Mouse (Mus musculus) heart, embryonic 12.5 days (tissue): Measurements from ENCODE around the gene Tbc1d30. TPM values are rescaled to one million over a fixed set of nuclear protein-coding genes. Genes with fewer than 3 reads are reported as not detected.

Experiments
- ATAC-seq: fragments of 200-750 bp; cut with Nextera tagmentation; 2 replicates; pipeline ENCODE4 v1.8.0; 2017; ENCODE audit warnings: moderate TSS enrichment, moderate library complexity; ENCODE audit not compliant: insufficient number of reproducible peaks, low FRiP score
- H3K27ac ChIP-seq: fragments of 300-500 bp; sonication (generic); 2 replicates; pipeline ENCODE4 v1.5.1; 2016; ENCODE audit warnings: mild to moderate bottlenecking, moderate library complexity; ENCODE audit not compliant: poor library complexity, severe bottlenecking
- H3K27me3 ChIP-seq: fragments of 300-500 bp; sonication (generic); replicated peaks from 2 replicates; pipeline ENCODE4 v1.6.1; 2016; ENCODE audit warnings: mild to moderate bottlenecking, moderate library complexity
- H3K36me3 ChIP-seq: fragments of 300-500 bp; sonication (generic); 2 replicates; pipeline ENCODE4 v1.6.1; 2016; ENCODE audit warnings: mild to moderate bottlenecking, moderate library complexity
- H3K4me1 ChIP-seq: fragments of 300-500 bp; sonication (generic); replicated peaks from 2 replicates; pipeline ENCODE4 v1.6.1; 2016; ENCODE audit warnings: mild to moderate bottlenecking
- H3K4me2 ChIP-seq: fragments of 300-500 bp; sonication (generic); 2 replicates; pipeline ENCODE4 v1.6.1; 2016; ENCODE audit warnings: mild to moderate bottlenecking, moderate library complexity
- H3K4me3 ChIP-seq: fragments of 300-500 bp; sonication (generic); 2 replicates; pipeline ENCODE4 v1.5.1; 2016; ENCODE audit warnings: mild to moderate bottlenecking
- H3K9ac ChIP-seq: fragments of 300-500 bp; sonication (generic); 2 replicates; pipeline ENCODE4 v1.6.1; 2016; ENCODE audit warnings: mild to moderate bottlenecking, moderate library complexity
- H3K9me3 ChIP-seq: fragments of 300-500 bp; sonication (generic); replicated peaks from 2 replicates; pipeline ENCODE4 v1.6.1; 2016; ENCODE audit warnings: mild to moderate bottlenecking, moderate library complexity
- WGBS: fragments of 180-500 bp; shearing (Covaris S2); methylation state at CpG from one replicate; pipeline ENCODE4 v1.1.7; 2016; 5-methylcytosine and 5-hydroxymethylcytosine counted together
- polyA plus RNA-seq: library from polyadenylated mRNA; unstranded; fragments of >200 nt; fragmentation: Nextera tagmentation; extraction: Ambion mirVana; gene quantifications from 2 replicates; pipeline ENCODE4 v1.2.1, GENCODE M21; 2016

Gene Tbc1d30
- polyA plus RNA-seq, 1 experiment from 2014 or later = 1.3 TPM

DNA sequence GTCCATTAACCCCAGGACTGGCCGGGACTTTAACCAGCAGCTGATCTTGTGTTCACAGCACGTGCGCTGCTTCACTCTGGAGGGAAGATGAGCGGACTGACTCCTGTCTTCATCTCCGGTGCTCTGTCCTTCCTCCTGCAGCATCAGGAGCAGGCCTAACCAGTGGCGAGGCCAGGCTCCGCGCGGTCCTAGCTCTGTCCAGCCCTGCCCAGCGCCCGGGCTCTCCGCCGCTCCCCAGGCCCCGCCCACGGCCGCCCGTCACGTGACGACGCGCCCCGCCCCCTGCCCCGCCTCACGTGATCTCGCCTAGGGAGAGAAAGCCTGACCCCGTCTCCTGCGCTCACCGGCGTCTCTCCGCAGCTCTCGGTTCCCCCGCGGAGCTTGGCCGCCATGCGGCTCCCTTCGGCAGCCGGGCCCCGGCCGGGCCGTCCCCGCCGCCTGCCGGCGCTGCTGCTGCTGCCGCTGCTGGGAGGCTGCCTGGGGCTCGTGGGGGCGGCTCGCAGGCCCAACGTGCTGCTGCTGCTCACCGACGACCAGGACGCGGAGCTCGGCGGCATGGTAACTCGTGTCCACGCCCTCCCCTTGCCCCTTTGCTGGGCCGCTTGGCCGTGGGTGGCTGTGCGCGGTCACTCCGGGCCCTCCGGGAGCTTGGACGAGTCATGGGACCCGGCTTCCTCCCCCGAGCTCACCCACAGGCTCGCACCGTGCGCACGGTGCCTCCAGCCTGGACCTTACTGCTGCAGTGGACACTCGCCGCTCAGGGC, 13.9 kb upstream of the Tbc1d30 start, which contains the start of gene Gns:
Gene Gns, plus strand, starts transcription at position 290 of the 764 bp plus-strand sequence.
- Histone ChIP-seq H3K9ac (peak within 1 kb of the TSS; percentile 84), H3K4me3 (peak within 1 kb of the TSS; percentile 82), H3K4me1 (peaks cover 19% of the 10 kb centered on the region), H3K9me3 (no peaks in the 10 kb centered on the region), H3K4me2 (peak within 1 kb of the TSS; percentile 94), H3K27me3 (no peaks in the 10 kb centered on the region), H3K36me3 (peaks cover 8% of the 10 kb centered on the region), H3K27ac (peak within 1 kb of the TSS; percentile 60)
- peak; percentile 96 for ATAC-seq
- under 1% methylated on average over 65 of the region's 72 CpGs for WGBS

DNA sequence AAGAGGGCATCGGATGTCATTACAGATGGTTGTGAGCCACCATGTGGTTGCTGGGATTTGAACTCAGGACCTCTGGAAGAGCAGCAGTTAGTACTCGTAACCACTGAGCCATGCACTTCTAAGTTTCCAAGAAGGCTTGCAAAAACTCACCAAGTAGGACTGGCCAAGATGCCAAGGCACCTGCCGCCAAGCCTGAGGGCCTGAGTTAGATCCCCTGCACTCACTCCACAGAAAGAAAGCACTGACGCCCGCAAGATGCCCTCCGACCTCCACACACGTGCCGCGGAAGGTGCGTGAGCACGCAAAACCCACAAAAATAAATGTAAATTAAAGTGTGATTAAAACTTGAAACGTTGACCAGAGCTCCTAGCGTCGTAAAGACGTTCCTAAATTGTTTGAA, 13.2 kb upstream of the Tbc1d30 start:
- peak overlapping the region; percentile 82 for H3K4me3 ChIP-seq
- no peaks in the 10 kb centered on the region for H3K27me3 ChIP-seq
- H3K4me2 ChIP-seq = peak overlapping the region; percentile 94
- H3K27ac ChIP-seq = no peak overlapping the region
- no peaks in the 10 kb centered on the region for H3K9me3 ChIP-seq
- 28% methylated on average over 15 of the region's 15 CpGs for WGBS
- peak overlapping the region; percentile 84; the same call in 1 of the 2 replicates for H3K9ac ChIP-seq
- peaks cover 3% of the 10 kb centered on the region; the same call in 1 of the 2 replicates for H3K36me3 ChIP-seq
- peaks cover 19% of the 10 kb centered on the region for H3K4me1 ChIP-seq
- no peak for ATAC-seq

DNA sequence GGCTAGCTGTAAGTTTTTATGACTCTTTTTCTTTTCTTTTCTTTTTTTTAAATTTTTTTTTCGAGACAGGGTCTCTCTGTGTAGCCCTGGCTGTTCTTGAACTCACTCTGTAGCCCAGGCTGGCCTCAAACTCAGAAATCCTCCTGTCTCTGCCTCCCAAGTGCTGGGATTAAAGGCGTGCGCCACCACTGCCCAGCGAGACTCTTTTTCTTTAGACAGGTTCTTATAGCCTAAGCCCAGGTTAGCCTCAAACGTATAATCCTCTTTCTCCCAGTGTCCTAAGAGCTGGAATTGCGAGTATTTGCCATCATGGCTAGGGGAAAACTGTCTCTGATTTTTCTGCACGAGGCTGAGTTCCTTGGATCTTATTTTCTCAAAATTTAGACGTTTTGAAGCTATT, 12.1 kb upstream of the Tbc1d30 start:
- H3K27ac ChIP-seq = no peak overlapping the region
- H3K4me1 ChIP-seq = peaks cover 19% of the 10 kb centered on the region
- ATAC-seq = no peak
- 78% methylated on average over 8 of the region's 8 CpGs for WGBS
- no peak overlapping the region for H3K9ac ChIP-seq
- H3K27me3 ChIP-seq = no peaks in the 10 kb centered on the region
- no peak overlapping the region for H3K4me3 ChIP-seq
- H3K4me2 ChIP-seq = no peak overlapping the region
- no peaks in the 10 kb centered on the region for H3K9me3 ChIP-seq
- peaks cover 3% of the 10 kb centered on the region; the same call in 1 of the 2 replicates for H3K36me3 ChIP-seq

DNA sequence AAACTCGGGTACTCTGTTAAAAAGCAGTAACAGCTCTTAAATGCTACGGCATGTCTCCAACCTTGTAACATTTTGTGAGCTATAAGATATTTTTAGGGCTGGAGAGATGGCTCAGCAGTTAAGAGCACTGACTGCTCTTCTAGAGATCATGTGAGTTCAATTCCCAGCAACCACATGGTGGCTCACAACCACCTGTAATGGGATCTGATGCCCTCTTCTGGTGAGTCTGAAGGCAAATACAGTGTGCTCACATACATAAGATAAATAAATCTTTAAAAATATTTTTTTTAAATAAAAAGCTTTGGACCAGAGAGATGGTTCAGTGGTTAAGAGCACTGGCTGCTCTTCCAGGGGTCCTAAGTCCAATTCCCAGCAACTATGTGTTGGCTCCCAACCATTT, 9.3 kb upstream of the Tbc1d30 start:
- Histone ChIP-seq H3K9me3 (no peaks in the 10 kb centered on the region), H3K4me3 (no peak overlapping the region), H3K4me2 (no peak overlapping the region), H3K27me3 (no peaks in the 10 kb centered on the region), H3K36me3 (no peaks in the 10 kb centered on the region), H3K4me1 (peaks cover 5% of the 10 kb centered on the region), H3K9ac (no peak overlapping the region), H3K27ac (no peak overlapping the region)
- 78% methylated on average over 2 of the region's 2 CpGs for WGBS
- no peak for ATAC-seq

DNA sequence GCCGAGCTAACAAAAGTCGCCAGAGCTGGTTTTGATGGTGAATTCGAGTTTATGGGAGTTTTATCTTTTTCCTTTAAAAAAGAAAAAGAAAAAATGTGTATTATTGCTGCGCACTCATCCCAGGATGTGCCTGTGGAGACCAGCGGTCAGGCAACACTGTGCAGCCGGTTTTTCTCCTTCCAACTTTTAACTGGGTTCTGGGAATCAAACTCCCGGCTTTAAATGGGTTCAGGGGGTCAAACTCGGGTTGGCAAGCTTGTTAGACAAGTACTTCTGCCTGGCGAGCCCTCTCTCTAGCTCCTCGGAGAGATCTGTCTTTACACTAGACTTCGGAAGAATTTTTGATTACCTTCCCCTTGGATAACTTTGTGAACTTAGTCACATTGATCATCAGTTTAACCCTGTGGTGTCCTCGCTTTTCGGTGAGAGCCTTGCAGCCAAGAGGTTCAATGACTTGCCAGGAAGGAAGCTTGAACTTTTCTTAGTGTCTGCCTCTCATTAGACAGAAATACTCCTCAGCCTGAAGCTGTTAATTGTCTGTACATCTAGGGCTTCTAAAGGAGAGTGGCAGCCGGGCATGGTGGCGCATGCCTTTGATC, 713 bp upstream of the Tbc1d30 start:
- H3K27me3 ChIP-seq = peaks cover 10% of the 10 kb centered on the region; the same call in 1 of the 2 replicates
- H3K9me3 ChIP-seq = peaks cover 4% of the 10 kb centered on the region; the same call in 1 of the 2 replicates
- H3K36me3 ChIP-seq = no peaks in the 10 kb centered on the region
- peaks cover 18% of the 10 kb centered on the region for H3K4me1 ChIP-seq
- no peak overlapping the region for H3K27ac ChIP-seq
- peak overlapping the region; percentile 99 for H3K4me2 ChIP-seq
- peak overlapping the region; percentile 14; the same call in 1 of the 2 replicates for H3K9ac ChIP-seq
- ATAC-seq = no peak
- H3K4me3 ChIP-seq = peak overlapping the region; percentile 63
- 36% methylated on average over 15 of the region's 15 CpGs for WGBS

DNA sequence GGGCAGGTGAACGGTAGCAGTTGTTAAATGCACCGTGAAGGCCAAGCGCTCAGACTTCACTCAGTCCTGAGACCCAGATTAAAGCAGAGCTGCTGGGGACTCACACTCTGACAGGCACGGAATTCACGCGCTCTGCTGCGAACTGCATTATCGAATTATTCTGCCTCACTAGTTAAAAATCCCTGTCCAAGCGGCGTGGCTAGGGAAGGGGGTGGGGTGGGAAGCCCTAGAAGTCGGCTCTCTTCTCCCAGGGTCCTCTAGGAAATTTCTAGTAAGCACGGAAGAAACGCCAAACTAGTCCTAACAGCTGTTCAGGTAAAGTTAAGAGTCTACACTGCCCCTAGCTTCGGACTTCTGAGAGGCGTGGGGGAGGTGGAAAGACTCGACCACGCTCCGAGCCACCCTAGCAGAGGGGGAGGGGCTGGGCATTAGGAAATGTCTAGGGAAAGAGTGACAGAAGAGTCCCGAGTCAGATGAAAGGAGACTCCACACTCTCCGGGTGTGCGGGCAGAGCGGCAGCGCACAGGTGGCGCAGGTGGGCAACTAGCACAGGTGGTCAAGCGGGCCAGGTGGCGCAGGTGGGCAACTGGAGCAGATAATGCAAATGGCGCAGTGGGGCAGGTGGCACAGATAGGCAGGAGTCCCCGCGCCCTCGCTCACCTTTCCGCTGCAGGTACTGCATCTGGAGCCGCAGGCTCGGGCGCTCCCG, 567 bp downstream of the Tbc1d30 start:
- H3K9me3 ChIP-seq = peaks cover 4% of the 10 kb centered on the region; the same call in 1 of the 2 replicates
- peaks cover 18% of the 10 kb centered on the region for H3K4me1 ChIP-seq
- peak overlapping the region; percentile 54 for H3K9ac ChIP-seq
- ATAC-seq = peak; percentile 53; the same call in 1 of the 2 replicates
- H3K27me3 ChIP-seq = peaks cover 10% of the 10 kb centered on the region; the same call in 1 of the 2 replicates
- H3K4me3 ChIP-seq = peak overlapping the region; percentile 63
- WGBS = 1% methylated on average over 35 of the region's 35 CpGs
- H3K36me3 ChIP-seq = no peaks in the 10 kb centered on the region
- H3K4me2 ChIP-seq = peak overlapping the region; percentile 99
- no peak overlapping the region for H3K27ac ChIP-seq

DNA sequence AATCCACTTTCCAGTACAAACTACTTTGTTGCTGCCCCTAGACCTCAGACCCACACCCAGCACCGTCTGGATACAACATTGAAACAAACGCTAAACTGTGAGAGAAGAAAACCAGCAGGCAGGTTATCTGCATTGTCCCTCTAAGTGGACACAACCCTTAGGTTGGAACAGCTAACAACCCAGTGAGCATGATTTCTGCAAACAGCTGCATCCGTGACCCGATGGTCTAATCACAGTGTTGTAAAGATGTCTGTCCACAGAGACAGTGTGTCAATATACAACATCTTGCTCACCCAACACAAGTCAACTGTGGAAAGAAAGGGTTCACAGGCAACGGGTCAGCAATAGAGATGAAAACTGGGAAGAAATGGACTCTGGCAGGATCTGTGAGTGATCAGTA, 1.8 kb downstream of the Tbc1d30 start:
- ATAC-seq = no peak
- Histone ChIP-seq H3K4me1 (peaks cover 18% of the 10 kb centered on the region), H3K36me3 (no peaks in the 10 kb centered on the region), H3K27me3 (peaks cover 10% of the 10 kb centered on the region; the same call in 1 of the 2 replicates), H3K4me3 (0 out of 2 replicates have a peak overlapping the region, but pooled peaks have one; percentile 9), H3K4me2 (peak overlapping the region; percentile 46), H3K27ac (peak overlapping the region; percentile 25), H3K9me3 (no peaks in the 10 kb centered on the region; the same call in 1 of the 2 replicates), H3K9ac (no peak overlapping the region)
- WGBS = 23% methylated on average over 5 of the region's 5 CpGs

DNA sequence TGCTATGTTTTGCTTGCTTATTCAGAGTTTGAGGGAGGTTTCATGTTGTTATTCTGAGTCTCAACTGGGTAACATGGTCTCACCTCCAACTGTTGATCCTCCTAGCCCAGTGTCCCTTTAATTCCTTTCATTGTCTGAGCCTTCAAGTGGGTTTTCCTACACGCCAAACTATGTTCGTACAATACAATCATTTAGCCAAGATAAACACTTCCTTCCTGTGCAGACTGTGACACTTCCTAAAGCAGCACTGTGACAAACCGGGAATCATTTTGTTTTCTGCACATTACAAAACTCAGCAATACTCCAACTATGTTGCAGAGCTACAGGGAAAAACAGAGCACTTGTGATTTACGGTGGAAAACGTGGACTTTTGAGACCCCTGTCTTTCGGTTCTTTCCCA, 7.2 kb downstream of the Tbc1d30 start:
- Histone ChIP-seq H3K27ac (no peak overlapping the region), H3K4me3 (no peak overlapping the region), H3K4me2 (0 out of 2 replicates have a peak overlapping the region, but pooled peaks have one; percentile 7), H3K9me3 (no peaks in the 10 kb centered on the region), H3K36me3 (no peaks in the 10 kb centered on the region), H3K27me3 (peaks cover 5% of the 10 kb centered on the region; the same call in 1 of the 2 replicates), H3K9ac (no peak overlapping the region), H3K4me1 (peaks cover 9% of the 10 kb centered on the region)
- 52% methylated on average over 6 of the region's 6 CpGs for WGBS
- no peak for ATAC-seq

DNA sequence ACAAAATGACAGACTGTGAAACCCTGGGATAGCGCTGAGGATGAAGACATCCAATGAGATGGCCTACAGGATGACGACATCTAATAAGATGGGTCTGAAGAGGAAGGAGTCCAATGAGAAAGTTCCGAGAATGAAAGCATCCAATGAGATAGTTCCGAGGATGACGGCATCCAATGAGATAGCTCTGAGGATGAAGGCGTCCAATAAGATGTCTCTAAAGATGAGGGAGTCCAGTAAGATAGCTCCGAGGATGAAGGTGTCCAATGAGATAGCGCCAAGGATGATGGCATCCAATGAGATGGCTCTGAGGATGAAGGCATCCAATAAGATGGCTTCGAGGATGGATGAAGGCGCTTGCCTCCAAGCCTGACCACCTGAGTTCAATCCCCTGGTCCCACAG, 8.8 kb downstream of the Tbc1d30 start:
- no peak for ATAC-seq
- 91% methylated on average over 10 of the region's 10 CpGs for WGBS
- Histone ChIP-seq H3K27ac (no peak overlapping the region), H3K9ac (no peak overlapping the region), H3K36me3 (no peaks in the 10 kb centered on the region), H3K4me1 (peaks cover 8% of the 10 kb centered on the region), H3K9me3 (no peaks in the 10 kb centered on the region), H3K27me3 (peaks cover 5% of the 10 kb centered on the region; the same call in 1 of the 2 replicates), H3K4me3 (no peak overlapping the region), H3K4me2 (no peak overlapping the region)

DNA sequence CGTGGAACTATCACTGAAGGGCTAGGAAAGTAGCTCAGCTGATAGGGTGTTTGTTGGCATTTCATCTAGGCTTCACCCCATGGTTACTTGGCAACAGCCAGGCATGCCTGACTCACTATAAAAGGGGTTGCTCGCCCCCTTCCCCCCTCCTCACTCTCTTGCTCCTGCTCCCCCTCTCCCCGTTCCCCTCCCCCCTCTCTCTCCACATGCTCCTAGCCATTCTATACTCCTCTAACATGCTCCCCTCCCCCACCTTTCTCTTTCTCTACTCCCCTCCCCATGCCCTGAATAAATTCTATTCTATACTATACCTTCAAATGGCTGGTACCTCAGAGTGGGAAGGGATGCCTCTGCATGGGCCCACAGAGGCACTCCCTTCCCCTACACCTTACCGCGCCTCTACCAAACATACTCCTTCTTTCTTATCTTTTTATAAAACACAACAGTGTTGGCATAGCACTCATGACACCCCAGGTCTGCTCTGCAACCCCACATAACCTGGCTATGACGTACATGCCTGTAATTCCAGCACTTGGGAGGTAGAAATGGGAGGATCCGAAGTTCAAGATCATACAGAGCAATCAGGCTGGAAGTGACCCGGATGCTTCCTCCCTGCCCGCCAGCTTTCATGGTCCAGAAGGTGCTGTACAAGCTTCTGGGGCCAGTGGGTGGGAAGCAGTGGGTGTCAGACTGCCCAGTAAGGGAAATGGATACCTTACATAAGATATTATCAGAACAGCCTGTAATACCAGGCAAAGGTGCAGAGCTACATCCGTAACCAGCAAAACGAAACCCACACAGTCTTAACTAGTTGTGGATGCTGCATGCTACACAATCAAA, 10.1 kb downstream of the Tbc1d30 start:
- Histone ChIP-seq H3K4me3 (no peak overlapping the region), H3K27ac (no peak overlapping the region), H3K9me3 (no peaks in the 10 kb centered on the region), H3K4me2 (no peak overlapping the region), H3K36me3 (no peaks in the 10 kb centered on the region), H3K4me1 (peaks cover 8% of the 10 kb centered on the region), H3K9ac (no peak overlapping the region), H3K27me3 (no peaks in the 10 kb centered on the region)
- 66% methylated on average over 11 of the region's 11 CpGs for WGBS
- ATAC-seq = peak; percentile 9; the same call in 1 of the 2 replicates
